Mouse (Mus musculus): ENCODE measurements around the gene Leo1.

GRCm38 (mm10) chr9:75453994-75454393 is 12.7 kb downstream of the Leo1 start:
- TF ChIP-seq POLR2A (IDR thresholded peaks at IDR 0.05; ENCODE audit: insufficient read length, low read depth) = no peak
- no peak for TF ChIP-seq TCF12 (IDR thresholded peaks at IDR 0.05; ENCODE audit: insufficient read depth, poor library complexity, severe bottlenecking)
- TF ChIP-seq TCF3 (IDR thresholded peaks at IDR 0.05; ENCODE audit: insufficient read length, low read depth) = no peak
- no peak for TF ChIP-seq MAX (IDR thresholded peaks at IDR 0.05; ENCODE audit: low read depth)
- TF ChIP-seq CEBPB (IDR thresholded peaks at IDR 0.05; ENCODE audit: insufficient read depth, poor library complexity, severe bottlenecking) = no peak
- TF ChIP-seq POLR2AphosphoS2 (IDR thresholded peaks at IDR 0.05; ENCODE audit: insufficient read length, low read depth) = no peak
- no peak for TF ChIP-seq USF1 (IDR thresholded peaks at IDR 0.05; ENCODE audit: low read depth)
- no peak for TF ChIP-seq E2F4 (IDR thresholded peaks at IDR 0.05; ENCODE audit: insufficient read depth)

Data from myocyte (in vitro differentiated cells).